Mouse (Mus musculus) layer of hippocampus, postnatal 36 days (tissue): ENCODE results near the gene Armc2. TPM values are rescaled to one million over a fixed set of nuclear protein-coding genes. Genes with fewer than 3 reads are reported as not detected.

Experiments used
- DNase-seq, 2 experiments: peaks; one replicate each; pipeline ENCODE4 v3.0.0; 2022
- total RNA-seq, 2 experiments: library from RNA; stranded (reverse); gene quantifications; 2 replicates each; pipeline ENCODE4 v1.2.3; 2021

The Armc2 gene
- 1 to 10 TPM; 9.4 to 9.5 TPM for total RNA-seq

DNA sequence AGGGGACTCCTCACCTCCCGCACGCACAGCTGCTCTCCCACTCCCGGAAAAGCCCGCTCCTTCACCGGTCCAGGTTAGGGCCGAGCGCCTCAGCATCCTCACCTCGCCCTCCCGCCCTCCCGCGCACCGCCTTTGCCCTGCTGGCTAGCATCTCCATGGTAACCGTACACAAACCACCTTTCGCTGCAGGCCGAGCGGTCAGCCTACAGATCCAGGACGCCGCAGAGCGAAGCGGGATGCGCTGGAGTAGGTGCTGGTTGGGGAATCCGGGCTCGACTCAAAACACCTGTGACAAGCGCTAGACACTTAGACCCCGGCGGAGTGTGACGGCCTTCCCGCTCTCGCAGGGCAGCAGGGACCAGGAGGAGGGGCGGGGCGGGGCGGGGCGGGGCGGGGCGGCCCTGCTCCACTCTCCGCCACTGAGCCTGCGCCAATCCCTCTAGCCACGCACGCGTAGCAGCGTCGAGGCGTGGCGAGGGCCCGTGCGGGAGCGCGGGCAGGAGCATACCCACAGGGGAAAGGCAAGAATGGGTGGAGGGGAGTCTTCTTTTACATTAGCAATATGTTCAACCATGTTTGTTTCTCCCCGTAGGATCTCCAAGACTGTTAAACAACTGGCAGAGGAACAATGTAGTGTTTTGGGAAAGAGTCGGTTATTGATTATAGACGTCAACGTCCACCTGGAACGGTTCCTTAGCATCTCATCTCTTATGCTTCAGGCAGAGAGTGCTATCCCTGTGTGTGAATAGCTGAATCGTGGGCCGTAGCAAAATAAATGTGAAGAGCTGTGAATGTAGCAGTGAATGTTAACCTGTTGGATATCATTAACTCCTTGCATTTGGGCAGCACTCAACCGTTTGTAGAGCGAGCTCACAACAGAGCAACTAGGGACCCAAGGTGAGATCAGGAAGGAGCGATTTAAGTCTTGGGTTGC, at the start of gene Armc2:
TSS of gene Armc2 (minus strand) at position 427 of the 934 bp plus-strand sequence.
- peak; percentile 72 to 74 for DNase-seq

DNA sequence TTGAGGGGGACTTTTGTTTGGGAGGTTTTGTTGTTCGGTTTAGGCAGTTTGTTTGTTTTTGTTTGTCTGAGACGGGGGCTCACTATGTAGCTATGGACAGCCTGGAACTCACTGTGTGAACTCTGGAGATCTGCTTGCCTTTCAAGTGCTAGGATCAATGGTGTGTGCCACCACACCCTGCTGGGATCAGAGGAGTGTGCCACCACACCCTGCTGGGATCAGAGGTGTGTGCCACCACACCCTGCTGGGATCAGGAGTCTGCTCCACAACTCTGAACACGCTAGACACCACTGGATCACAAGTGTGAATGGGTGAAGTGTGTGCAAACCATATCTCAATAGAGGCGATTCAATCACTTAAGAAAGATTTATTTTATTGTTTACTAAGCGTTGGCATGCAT, 46.2 kb upstream of the Armc2 start:
- no peak for DNase-seq

DNA sequence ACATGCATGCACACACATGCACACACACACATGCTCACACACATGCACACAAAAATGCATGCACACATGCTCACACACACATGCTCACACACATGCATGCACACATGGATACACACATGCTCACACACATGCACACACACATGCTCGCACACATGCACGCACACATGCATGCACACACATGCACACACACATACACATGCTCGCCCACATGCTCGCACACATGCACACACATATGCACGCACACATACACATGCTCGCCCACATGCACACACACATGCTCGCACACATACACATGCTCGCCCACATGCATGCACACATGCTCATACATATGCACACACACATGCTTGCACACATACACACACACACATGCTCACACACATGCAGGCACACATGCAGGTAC, 41.3 kb upstream of the Armc2 start:
- no peak for DNase-seq

DNA sequence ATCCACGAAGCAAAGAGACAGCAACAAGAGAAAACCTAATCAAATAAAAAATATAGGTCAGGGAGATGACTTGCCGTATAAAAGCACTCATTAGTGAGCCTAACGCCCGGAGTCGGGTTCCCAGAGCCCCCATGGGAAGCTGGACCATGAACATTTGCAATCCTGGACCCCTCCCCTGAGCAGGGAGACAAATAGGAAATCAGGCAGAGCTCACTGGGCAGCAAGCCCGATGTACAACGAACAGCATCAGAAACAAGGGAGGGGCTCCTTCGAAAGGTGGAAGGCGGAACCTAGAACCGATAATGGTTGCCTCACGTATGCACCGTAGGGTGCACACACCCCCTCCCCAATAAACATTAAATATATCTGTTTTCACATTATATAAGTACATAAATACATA, 39.5 kb upstream of the Armc2 start:
- no peak for DNase-seq

DNA sequence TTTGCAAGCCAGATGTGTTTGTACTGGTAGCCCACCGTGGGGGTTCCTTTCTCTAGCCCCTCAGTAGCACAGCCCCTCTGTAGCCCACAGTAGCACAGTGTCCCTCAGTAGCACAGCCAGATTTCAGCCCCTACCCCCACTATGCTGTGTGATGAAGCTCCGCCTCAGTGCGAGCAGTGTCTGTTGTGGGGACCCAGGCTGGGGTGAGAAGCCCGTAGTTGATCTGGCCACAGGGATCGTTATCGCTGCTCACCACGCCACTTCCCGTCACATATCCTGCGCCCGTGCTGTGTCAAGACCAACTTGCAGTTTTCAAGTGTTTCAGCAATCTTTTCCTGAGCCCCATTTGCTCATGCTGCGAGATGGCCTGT, 39.0 kb upstream of the Armc2 start:
- no peak for DNase-seq

DNA sequence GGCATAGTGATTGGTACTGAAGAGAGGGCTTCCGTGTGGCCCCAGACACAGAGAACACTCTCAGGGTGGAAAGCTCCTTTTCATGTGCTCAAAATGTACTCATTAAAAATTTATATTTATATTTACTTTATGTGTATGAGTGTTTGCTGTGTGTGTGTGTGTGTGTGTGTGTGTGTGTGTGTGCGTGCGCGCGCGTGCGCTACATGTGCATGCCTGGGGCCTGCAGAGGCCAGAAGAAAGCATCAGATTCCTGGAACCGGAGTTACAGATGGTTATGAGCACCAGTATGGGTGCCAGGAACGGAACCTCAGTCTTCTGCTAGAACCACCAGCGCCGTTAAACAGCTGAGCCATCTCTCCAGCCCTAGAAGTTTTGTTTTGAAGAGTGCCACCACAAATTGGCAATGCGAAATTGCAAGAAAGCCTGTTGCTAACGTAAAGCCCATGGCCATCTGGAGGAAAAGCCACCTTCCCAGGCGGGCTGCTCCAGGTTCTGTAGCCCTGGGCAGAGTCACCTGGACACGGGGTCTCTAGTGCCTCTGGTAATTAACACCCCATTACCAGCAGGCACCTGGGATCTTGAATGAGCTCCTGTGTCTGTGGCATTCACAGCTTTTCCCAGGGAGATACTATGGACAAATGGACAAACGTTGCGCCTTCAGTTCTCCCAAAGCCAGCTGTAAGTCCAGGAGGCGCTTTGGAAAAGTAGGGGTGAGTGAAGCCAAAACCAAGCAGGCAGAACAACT, 38.4 kb upstream of the Armc2 start:
- no peak for DNase-seq

DNA sequence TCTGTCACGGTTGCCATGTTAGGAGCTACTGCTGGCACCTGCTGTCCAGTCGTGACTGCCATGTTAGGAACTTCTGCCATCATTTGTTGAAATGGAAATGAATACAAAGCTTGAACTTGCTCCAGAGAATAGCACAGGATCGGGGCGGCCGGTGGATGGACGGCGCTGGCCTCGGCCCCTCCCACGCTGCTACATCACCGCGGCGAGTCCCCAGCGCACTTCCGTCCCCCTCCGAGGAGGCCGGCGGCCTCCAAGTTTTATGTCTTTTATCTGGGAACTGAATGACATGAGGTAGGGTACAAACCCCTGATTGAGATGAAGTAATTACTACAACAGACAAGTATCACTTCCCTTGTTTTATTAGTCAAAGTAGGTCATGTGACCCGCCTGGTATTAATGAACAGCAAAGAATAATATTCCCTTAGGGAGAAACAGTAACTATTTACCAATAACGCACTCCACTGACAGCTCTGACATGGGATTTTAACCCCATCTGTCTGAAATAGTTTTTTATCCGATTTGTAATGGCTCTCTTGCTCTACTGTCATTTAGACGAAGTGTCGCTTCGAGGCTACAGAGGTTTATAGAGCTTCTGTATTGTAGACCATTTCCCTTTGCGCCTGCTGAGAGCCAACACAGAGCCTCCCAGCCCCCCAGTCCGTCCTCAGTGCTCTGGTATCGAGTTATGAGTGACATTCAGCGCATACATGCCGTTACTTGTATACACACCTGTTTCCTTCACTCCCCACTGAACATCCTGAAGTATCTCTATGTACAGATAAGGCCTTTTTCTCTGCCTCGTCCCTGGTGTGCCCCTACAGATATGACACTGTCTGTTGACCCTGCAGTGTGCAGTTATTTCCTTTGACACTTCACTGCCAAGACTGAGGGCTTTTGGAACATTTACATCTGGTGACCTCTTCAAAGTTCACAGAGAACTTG, 37.3 kb upstream of the Armc2 start:
- DNase-seq = no peak

DNA sequence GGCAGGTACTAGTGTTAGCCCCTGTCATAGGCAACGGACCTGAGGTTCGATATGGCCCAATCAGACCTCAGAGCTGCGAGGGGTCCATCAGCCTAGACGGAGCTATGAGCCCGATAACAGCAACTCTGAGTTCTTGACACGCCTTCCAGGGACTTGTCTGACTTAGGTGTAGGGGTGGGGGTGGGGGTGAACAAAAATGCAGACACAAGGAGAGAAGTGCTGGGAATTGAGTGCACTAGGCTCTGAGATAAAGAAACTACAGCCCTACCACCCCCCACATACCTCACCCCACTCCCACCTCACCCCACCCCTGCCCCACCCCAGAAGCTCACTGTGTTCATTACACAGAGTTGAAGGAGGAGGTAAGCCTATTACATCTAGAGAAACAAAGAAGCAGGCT, 32.8 kb upstream of the Armc2 start:
- DNase-seq = no peak

DNA sequence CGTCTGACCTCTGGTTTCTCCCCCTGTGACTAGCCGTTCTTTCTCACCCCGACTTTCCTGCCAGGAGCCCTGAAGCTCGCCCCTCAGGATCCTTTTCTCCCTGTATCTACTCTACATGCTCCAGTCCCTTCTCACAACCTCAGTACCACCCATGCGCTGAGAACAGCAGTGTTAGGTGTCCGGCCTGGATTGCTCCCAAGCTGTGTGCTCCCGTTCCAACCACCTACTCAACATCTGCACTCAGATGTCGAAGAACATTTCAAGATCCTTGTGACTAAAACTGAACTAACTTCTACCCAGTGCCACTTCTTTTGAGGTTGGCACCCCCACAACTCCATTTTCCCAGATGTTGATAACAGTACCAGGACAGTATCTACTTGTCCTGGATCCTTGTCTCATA, 30.4 kb upstream of the Armc2 start:
- no peak for DNase-seq

DNA sequence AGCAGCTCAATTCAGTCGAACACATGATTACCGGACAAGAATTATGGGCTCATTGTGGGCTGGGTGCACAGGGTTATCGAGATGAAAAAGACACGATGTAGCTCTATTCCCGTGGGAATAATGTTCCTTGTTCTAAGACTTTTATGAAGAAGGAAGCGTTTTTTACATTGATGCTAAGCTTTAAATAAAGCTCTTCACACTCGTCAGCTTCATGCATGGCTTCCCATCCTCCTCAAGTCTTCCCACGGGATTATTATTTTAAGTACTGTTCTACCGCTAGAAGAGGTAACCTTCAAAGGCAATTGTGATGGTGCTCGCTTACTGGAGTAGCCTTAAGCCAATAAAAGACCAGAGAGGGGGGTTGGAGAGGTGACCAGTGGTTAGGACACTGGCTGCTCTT, 26.3 kb upstream of the Armc2 start:
- DNase-seq = no peak

DNA sequence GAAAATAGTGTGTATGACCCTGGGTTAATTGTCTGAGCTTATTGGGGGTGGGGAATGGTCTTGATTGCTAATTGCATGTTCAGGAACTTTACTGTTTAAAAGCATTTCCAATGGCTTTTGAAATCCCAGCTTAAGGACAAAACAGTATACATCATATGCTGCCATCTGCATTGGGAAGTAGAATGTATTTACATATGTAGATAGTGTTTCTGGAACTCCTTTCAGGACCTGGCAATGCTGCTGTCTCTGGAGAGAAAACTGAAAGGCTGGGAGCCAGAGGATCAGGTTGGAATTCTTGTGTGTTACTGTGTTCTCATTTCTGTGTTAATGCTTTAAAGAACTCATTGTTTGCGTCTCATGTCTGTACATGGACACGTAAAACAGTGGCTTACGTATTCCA, 25.1 kb upstream of the Armc2 start:
- DNase-seq = no peak

DNA sequence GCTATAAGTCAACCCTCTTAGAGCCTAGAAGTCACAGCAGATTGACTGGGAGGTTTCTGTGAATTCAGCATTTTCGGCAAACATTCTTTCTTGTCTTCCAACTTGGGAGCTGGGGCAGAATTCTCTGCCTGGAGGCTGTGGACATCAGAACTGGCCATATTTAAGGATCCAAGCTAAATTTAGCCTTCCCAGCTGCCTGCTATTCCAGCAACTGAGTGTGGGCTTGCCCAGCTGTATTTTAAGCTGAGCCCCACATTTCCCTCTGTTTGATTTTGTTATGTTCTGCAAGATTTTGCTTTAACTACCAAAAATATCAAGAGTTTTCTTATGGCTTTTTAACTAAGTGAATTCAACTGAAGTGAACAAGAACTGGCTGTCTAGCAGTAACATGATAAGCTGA, 24.6 kb upstream of the Armc2 start:
- DNase-seq = no peak

DNA sequence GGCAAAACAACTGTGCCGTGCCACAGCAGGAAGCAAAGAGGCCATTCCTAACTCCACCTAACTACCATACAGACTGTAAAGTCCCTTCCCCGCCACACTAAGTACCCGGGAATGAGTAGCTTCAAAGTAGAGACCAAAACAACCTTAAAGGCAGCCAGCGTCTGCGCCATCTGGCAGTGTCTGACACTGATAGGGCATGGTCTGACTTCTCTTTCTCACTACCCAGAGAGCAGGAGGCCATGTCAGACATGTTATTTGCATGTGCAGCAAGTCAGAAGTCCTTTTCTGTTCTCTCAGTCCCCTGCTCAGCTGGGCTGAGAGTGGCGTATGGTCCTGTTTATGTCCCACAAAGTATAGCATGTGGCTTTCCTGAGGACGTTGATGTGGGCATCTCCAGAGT, 23.8 kb upstream of the Armc2 start:
- DNase-seq = no peak

DNA sequence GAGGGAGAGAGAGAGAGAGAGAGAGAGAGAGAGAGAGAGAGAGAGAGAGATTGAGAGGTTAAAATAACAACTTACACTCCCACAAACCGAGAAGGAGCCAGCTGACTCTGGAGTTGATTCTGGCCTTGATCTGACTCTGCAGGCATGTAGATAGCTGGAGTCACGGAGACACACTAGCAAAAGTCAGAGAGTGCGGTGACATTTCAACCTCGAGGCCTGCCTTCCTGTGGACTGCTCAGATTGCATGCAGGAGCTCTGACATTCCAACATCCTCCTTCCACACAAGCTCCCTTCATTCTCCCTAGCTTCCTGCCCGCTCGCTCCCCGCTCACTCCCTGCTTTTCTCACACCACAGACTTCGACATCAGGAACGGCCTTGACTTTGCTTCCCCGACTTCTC, 20.3 kb upstream of the Armc2 start:
- no peak for DNase-seq

DNA sequence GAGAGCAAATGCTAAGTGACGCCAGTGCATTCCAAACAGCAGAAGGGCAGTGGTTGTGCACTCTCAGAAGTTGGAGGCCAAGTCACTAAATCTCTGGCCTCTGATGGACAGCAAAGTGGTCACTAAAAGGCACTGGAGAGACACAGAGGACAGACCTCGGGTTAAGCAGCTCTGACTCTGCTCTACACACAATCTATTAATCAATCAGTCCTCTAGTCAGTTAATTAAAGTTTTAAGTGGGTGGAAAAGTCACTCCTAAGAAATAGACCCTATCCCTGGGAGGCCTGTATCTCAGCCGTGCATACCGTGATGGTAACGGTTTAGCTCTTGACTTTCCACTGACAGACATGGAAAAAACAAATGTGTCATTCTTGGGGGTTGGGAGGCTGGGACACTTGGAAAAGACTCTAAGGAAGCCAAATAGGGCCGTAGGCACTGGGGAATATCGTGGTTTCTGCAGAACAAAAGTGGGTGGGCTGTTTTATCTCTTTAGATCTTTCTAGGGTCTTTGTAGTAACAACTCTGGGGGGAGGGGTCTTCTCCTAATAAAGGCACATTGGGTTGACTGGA, 19.1 kb upstream of the Armc2 start:
- no peak for DNase-seq

DNA sequence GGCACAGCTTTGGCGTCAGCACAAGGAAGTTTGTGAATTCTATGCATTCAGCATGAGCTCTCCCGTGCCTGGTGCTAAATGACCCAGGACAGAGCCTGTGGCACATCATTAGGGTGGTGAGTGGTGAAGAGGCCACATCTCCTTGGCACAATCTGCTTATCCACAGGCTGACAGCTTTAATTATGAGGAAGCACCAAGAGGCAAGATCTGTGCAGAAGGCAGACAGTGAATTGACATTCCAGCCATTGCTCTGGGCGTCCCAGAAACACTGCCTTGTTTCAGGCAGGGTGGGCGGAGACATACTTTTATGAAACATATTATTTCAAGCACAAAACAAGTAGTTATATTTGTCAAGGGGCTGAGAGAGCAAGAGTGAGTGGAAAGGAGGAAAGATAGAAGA, 18.6 kb upstream of the Armc2 start:
- DNase-seq = no peak

DNA sequence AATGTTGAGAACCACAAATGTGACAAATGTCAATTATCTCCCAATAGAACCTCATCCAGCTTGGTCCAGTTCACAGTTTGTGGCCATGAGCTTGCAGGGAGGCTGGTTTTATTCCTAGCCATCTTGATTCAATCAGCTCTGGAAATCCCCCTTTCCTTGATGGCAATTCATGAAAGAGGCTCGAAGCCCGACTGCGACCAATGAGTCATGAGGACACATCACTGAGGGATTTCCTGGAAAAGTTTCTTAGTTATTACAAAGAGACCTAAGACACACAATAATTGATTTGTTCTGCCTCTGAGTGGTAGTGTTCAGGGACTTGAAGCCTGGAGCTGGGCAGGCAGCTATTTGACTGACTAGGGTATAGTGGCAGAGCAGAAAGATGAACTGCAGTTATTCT, 15.3 kb upstream of the Armc2 start:
- DNase-seq = no peak

DNA sequence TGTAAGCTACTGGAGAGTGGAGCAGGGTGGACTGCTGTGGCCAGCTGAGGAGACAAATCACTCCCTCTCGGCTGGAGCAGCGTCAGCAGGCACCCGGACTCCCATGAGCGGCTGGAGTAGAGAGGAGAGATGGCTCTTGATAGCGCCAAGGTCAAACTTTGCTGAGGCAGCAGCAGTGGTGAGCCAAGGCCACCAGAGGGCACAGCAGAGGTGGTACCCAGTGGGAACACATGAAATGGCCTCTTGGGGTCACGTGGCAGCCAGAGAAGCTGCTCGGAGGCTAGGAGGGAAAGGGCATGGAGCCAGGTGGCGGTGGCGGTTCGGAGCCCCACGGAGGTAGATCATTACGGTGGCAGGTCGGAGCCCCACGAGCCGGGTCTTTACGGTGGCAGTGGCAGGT, 12.8 kb upstream of the Armc2 start:
- DNase-seq = peak; percentile 66

DNA sequence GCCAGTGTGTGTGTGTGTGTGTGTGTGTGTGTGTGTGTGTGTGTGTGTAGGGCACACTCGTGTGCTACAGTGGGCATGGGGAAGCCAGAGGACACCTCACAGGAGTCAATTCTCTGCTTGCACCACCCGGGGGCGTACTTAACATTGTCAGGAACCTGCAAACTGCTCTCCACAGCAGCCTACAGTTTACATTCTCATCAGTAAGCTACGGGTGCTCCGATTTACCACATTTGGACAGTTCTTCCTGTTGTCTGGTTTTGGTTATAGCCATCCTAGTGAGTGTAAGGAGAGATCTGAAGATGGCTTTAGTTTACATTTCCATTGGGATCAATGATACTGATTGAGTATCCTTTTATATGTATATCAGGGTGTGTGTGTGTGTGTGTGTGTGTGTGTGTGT, 11.3 kb upstream of the Armc2 start:
- no peak for DNase-seq

DNA sequence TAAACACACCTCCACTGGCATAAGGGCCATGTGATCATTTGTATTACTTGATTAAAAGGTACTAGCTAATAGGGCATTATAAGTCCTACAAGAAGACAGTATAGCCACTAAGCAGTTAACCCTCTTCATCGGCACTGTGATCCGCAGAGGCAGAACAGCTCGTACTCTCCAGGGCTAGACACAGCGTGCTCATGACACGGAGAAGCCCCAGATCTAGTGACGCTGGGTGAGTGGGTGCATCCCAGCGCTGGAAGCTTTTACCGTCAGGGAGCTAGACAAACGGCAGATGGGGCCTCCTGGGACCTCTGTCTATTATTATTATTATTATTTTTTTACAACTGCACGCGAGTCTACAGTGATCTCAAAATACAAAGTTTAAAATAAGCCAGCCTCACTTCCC, 9.1 kb upstream of the Armc2 start:
- peak in 1 of 2 experiments; percentile 22 for DNase-seq

DNA sequence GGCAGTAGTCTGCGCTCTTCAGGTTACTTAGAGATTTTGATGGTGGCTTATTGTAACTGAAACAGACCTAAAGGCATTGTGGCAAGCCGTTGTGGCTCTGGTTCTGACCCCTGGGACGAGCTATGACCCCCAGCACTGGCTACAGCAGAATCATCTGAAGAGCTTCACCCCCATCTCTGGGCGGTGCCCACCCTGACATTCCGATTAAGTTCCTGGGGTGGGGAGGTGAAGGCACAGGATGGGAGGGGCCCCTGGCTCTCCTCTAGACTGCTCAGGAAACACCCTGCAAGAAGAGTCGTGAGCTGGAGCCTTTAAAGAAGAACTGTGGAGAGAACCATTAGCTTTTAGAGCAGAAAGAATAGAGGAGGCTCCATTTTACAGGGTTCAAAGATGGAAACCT, 6.2 kb upstream of the Armc2 start:
- no peak for DNase-seq

DNA sequence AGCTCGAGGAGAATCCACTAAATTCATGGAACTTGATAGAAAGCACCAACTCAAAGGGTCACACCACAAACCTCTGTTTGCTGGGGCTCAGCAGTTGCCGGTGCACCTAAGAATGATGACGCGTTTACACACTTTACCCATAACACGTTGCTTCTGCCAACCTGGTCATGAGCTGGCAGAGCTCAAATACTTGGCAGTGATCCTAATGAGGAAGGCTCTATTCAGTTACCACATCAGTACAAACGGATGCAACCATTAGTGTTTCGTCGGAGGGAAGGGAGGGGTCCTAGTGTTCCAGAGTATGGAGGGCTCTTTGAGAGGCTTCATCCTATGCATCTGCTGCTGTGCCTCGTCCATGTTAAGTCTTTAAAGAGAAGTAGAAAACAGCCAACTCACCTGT, 3.3 kb upstream of the Armc2 start:
- DNase-seq = no peak

DNA sequence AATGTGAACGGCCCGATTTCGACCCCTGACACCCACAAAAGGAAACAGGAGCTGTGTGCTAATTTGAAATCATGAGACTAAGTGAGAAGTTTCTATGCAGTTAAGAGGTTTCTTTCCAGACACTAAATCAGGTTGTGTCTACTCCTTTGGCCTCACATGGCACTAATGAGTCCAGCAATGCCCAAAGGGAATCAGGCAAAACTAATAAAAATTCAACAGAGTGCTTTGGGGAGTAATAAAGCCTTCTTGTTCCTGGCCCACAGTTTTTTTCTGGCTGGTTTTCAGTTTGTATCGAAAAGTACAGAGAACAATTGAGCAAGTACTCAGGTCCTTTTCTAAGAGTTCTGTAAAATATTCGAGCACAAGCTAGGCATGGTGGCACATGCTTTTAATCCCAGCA, 4.2 kb downstream of the Armc2 start:
- DNase-seq = no peak
